Mouse (Mus musculus): ENCODE results near the gene Eme1.

GRCm38 (mm10) chr11:94677607-94678145, 23.9 kb upstream of the Eme1 start:
- TF ChIP-seq CTCF (IDR thresholded peaks at IDR 0.05; ENCODE audit: low read depth, low read length) (no peak), TAL1 (conservative IDR thresholded peaks at IDR 0.05; ENCODE audit: low read depth, low read length) (no peak), GATA1 (IDR thresholded peaks at IDR 0.05; ENCODE audit: borderline replicate concordance, low read length) (no peak), POLR2AphosphoS5 (IDR thresholded peaks at IDR 0.05; ENCODE audit: insufficient replicate concordance, low read depth, low read length) (no peak), GATA2 (IDR thresholded peaks at IDR 0.05; ENCODE audit: borderline replicate concordance, low read depth, low read length) (no peak)
